Mouse (Mus musculus): Measurements from ENCODE around the gene Bnipl. TPM values are rescaled to one million over a fixed set of nuclear protein-coding genes. Genes with fewer than 3 reads are reported as not detected.

Gene Bnipl
- polyA plus RNA-seq, 1 experiment, result 4.1 TPM

DNA sequence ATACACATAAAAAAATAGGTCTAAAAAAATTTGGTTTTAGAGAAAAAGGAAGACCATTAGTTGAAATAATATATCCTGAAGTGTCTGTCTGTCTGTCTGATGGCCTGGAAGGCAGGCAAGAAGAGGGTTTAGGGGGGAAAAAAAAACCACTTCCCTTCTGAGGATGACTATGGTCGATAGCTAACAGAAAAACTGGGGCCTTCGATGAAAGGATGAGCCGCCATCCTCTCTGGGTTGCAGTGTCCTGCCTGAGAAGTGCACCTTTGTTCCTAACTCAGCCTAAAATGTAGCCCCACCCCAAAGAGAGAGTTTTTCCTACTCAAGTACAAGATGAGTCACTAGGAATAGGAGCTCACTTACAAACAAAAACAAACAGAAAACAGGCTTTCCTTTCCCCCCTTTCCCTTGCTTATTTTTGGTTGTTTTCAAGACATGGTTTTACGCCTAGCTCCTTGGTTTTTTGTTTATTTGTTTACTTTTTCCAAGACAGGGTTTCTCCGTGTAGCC, 25.5 kb upstream of the Bnipl start:
- no peaks in the 10 kb centered on the region for H3K9me3 ChIP-seq (replicated peaks; ENCODE audit: control insufficient read depth, insufficient read depth, low read length, poor library complexity, severe bottlenecking)
- H3K27ac ChIP-seq (ENCODE audit: insufficient read depth, low read length), result peak overlapping the region; percentile 40
- no peaks in the 10 kb centered on the region for H3K27me3 ChIP-seq (ENCODE audit: control insufficient read depth, insufficient read depth, low read length, poor library complexity, severe bottlenecking)
- TF ChIP-seq CTCF (IDR thresholded peaks at IDR 0.05; ENCODE audit: low read depth, low read length) (no peak), EP300 (IDR thresholded peaks at IDR 0.05; ENCODE audit: insufficient read depth, low read depth, low read length) (no peak), POLR2A (IDR thresholded peaks at IDR 0.05; ENCODE audit: insufficient read depth, low read length) (no peak)
- no peak overlapping the region for H3K9ac ChIP-seq (ENCODE audit: low read depth, poor library complexity, severe bottlenecking)
- no peak overlapping the region for H3K4me3 ChIP-seq (ENCODE audit: low read depth, low read length)
- no peaks in the 10 kb centered on the region for H3K36me3 ChIP-seq (ENCODE audit: control insufficient read depth, insufficient read depth, low read length, poor library complexity, severe bottlenecking)
- H3K4me1 ChIP-seq (ENCODE audit: control insufficient read depth, insufficient read depth, low read length), result peaks cover 3% of the 10 kb centered on the region

GRCm38 (mm10) chr3:95275161-95275560, 24.2 kb upstream of the Bnipl start:
- Histone ChIP-seq H3K4me1 (ENCODE audit: control insufficient read depth, insufficient read depth, low read length) (peaks cover 4% of the 10 kb centered on the region), H3K4me3 (ENCODE audit: low read depth, low read length) (no peak overlapping the region), H3K9me3 (replicated peaks; ENCODE audit: control insufficient read depth, insufficient read depth, low read length, poor library complexity, severe bottlenecking) (no peaks in the 10 kb centered on the region), H3K27me3 (ENCODE audit: control insufficient read depth, insufficient read depth, low read length, poor library complexity, severe bottlenecking) (no peaks in the 10 kb centered on the region), H3K9ac (ENCODE audit: low read depth, poor library complexity, severe bottlenecking) (no peak overlapping the region), H3K27ac (ENCODE audit: insufficient read depth, low read length) (peak overlapping the region; percentile 40), H3K36me3 (ENCODE audit: control insufficient read depth, insufficient read depth, low read length, poor library complexity, severe bottlenecking) (no peaks in the 10 kb centered on the region)
- TF ChIP-seq CTCF (IDR thresholded peaks at IDR 0.05; ENCODE audit: low read depth, low read length) (no peak), POLR2A (IDR thresholded peaks at IDR 0.05; ENCODE audit: insufficient read depth, low read length) (no peak), EP300 (IDR thresholded peaks at IDR 0.05; ENCODE audit: insufficient read depth, low read depth, low read length) (no peak)

GRCm38 (mm10) chr3:95274453-95274852, 23.5 kb upstream of the Bnipl start:
- no peaks in the 10 kb centered on the region for H3K36me3 ChIP-seq (ENCODE audit: control insufficient read depth, insufficient read depth, low read length, poor library complexity, severe bottlenecking)
- H3K27ac ChIP-seq (ENCODE audit: insufficient read depth, low read length), result no peak overlapping the region
- H3K9me3 ChIP-seq (replicated peaks; ENCODE audit: control insufficient read depth, insufficient read depth, low read length, poor library complexity, severe bottlenecking), result no peaks in the 10 kb centered on the region
- H3K4me3 ChIP-seq (ENCODE audit: low read depth, low read length), result no peak overlapping the region
- TF ChIP-seq EP300 (IDR thresholded peaks at IDR 0.05; ENCODE audit: insufficient read depth, low read depth, low read length) (no peak), CTCF (IDR thresholded peaks at IDR 0.05; ENCODE audit: low read depth, low read length) (no peak), POLR2A (IDR thresholded peaks at IDR 0.05; ENCODE audit: insufficient read depth, low read length) (no peak)
- no peak overlapping the region for H3K9ac ChIP-seq (ENCODE audit: low read depth, poor library complexity, severe bottlenecking)
- peaks cover 4% of the 10 kb centered on the region for H3K4me1 ChIP-seq (ENCODE audit: control insufficient read depth, insufficient read depth, low read length)
- H3K27me3 ChIP-seq (ENCODE audit: control insufficient read depth, insufficient read depth, low read length, poor library complexity, severe bottlenecking), result no peaks in the 10 kb centered on the region

DNA sequence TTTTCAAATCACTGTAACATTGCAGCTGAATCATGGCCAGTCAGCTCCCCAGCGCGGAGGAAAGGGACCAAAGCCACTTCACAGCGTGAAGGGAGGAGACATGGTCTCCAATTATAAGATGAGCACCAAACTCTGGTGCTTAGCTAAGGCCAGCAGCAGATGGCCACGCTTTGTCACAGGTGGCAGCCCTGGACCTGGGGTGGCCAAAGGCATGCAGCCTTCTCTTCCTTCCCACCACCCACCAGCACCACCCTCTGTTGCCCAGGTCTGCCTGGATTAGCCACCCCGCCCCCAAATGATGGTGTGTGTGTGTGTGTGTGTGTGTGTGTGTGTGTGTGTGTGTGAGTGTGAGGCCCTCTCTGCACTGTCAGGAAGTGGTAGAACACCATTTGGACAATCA, 22.5 kb upstream of the Bnipl start:
- Histone ChIP-seq H3K27me3 (ENCODE audit: control insufficient read depth, insufficient read depth, low read length, poor library complexity, severe bottlenecking) (no peaks in the 10 kb centered on the region), H3K4me3 (ENCODE audit: low read depth, low read length) (no peak overlapping the region), H3K4me1 (ENCODE audit: control insufficient read depth, insufficient read depth, low read length) (peaks cover 9% of the 10 kb centered on the region), H3K36me3 (ENCODE audit: control insufficient read depth, insufficient read depth, low read length, poor library complexity, severe bottlenecking) (no peaks in the 10 kb centered on the region), H3K9me3 (replicated peaks; ENCODE audit: control insufficient read depth, insufficient read depth, low read length, poor library complexity, severe bottlenecking) (no peaks in the 10 kb centered on the region), H3K9ac (ENCODE audit: low read depth, poor library complexity, severe bottlenecking) (no peak overlapping the region), H3K27ac (ENCODE audit: insufficient read depth, low read length) (peak overlapping the region; percentile 74)
- TF ChIP-seq POLR2A (IDR thresholded peaks at IDR 0.05; ENCODE audit: insufficient read depth, low read length) (no peak), CTCF (IDR thresholded peaks at IDR 0.05; ENCODE audit: low read depth, low read length) (no peak), EP300 (IDR thresholded peaks at IDR 0.05; ENCODE audit: insufficient read depth, low read depth, low read length) (no peak)

- H3K36me3 ChIP-seq (ENCODE audit: control insufficient read depth, insufficient read depth, low read length, poor library complexity, severe bottlenecking), result peaks cover 11% of the 10 kb centered on the region
- peak overlapping the region; percentile 64 for H3K27ac ChIP-seq (ENCODE audit: insufficient read depth, low read length)
- H3K4me1 ChIP-seq (ENCODE audit: control insufficient read depth, insufficient read depth, low read length), result peaks cover 8% of the 10 kb centered on the region
- H3K4me3 ChIP-seq (ENCODE audit: low read depth, low read length), result no peak overlapping the region
- H3K9ac ChIP-seq (ENCODE audit: low read depth, poor library complexity, severe bottlenecking), result no peak overlapping the region
- H3K27me3 ChIP-seq (ENCODE audit: control insufficient read depth, insufficient read depth, low read length, poor library complexity, severe bottlenecking), result no peaks in the 10 kb centered on the region
- H3K9me3 ChIP-seq (replicated peaks; ENCODE audit: control insufficient read depth, insufficient read depth, low read length, poor library complexity, severe bottlenecking), result no peaks in the 10 kb centered on the region
- TF ChIP-seq CTCF (IDR thresholded peaks at IDR 0.05; ENCODE audit: low read depth, low read length) (no peak), POLR2A (IDR thresholded peaks at IDR 0.05; ENCODE audit: insufficient read depth, low read length) (no peak), EP300 (IDR thresholded peaks at IDR 0.05; ENCODE audit: insufficient read depth, low read depth, low read length) (peak; percentile 58; the same call in 1 of the 2 replicates)
These were observed 19.9 kb upstream of the Bnipl start for GRCm38 (mm10) chr3:95270766-95271364.

GRCm38 (mm10) chr3:95269789-95270188, 18.8 kb upstream of the Bnipl start:
- Histone ChIP-seq H3K4me3 (ENCODE audit: low read depth, low read length) (no peak overlapping the region), H3K27ac (ENCODE audit: insufficient read depth, low read length) (peak overlapping the region; percentile 55; the same call in 1 of the 2 replicates), H3K9me3 (replicated peaks; ENCODE audit: control insufficient read depth, insufficient read depth, low read length, poor library complexity, severe bottlenecking) (no peaks in the 10 kb centered on the region), H3K27me3 (ENCODE audit: control insufficient read depth, insufficient read depth, low read length, poor library complexity, severe bottlenecking) (no peaks in the 10 kb centered on the region), H3K4me1 (ENCODE audit: control insufficient read depth, insufficient read depth, low read length) (peaks cover 8% of the 10 kb centered on the region), H3K9ac (ENCODE audit: low read depth, poor library complexity, severe bottlenecking) (peak overlapping the region; percentile 29; the same call in 1 of the 2 replicates), H3K36me3 (ENCODE audit: control insufficient read depth, insufficient read depth, low read length, poor library complexity, severe bottlenecking) (peaks cover 11% of the 10 kb centered on the region)
- TF ChIP-seq EP300 (IDR thresholded peaks at IDR 0.05; ENCODE audit: insufficient read depth, low read depth, low read length), result no peak
- no peak for TF ChIP-seq CTCF (IDR thresholded peaks at IDR 0.05; ENCODE audit: low read depth, low read length)
- TF ChIP-seq POLR2A (IDR thresholded peaks at IDR 0.05; ENCODE audit: insufficient read depth, low read length), result no peak
